Mouse (Mus musculus) stomach, postnatal 0 days (tissue): ENCODE results near the gene Lbhd2.

ENCODE experiments used
- CTCF ChIP-seq: IDR thresholded peaks from 2 replicates; pipeline ENCODE4 v1.5.1; 2016; ENCODE audit warnings: antibody characterized with exemption, low read depth, mild to moderate bottlenecking, moderate library complexity
- EP300 ChIP-seq: optimal IDR thresholded peaks from 2 replicates; pipeline ENCODE3; 2016; ENCODE audit warnings: antibody characterized with exemption

- TF ChIP-seq EP300 (no peak), CTCF (no peak)
Measured at GRCm38 (mm10) chr12:111450359-111450758, 43.8 kb downstream of the Lbhd2 start.
